Mouse (Mus musculus) stomach, postnatal 0 days (tissue): Measurements from ENCODE around the gene Ogdhl.

Experiments
- CTCF ChIP-seq: IDR thresholded peaks from 2 replicates; pipeline ENCODE4 v1.5.1; 2016; ENCODE audit warnings: antibody characterized with exemption, low read depth, mild to moderate bottlenecking, moderate library complexity
- EP300 ChIP-seq: optimal IDR thresholded peaks from 2 replicates; pipeline ENCODE3; 2016; ENCODE audit warnings: antibody characterized with exemption

GRCm38 (mm10) chr14:32341823-32342222 is 20.0 kb downstream of the Ogdhl start:
- no peak for TF ChIP-seq EP300
- no peak for TF ChIP-seq CTCF
